In genomic region chr6:129102858-129103555, GRCm38 (mm10) we compare ENCODE assay signal across 21 mouse cellular contexts. TPM values are rescaled to one million over a fixed set of nuclear protein-coding genes. Genes with fewer than 3 reads are reported as not detected.
DNase-seq lines count a peak whose midpoint lies in the region; ATAC-seq and TF ChIP-seq lines count a peak whose summit lies in the region.
"Had no signal": no experiment of that assay in that cellular context is flagged by ENCODE, and none has a peak within 500 bp of the region (broad histone marks: within the 10 kb centered on the region; RNA-seq: fewer than 3 reads in every experiment).

No protein-coding gene starts in this region.

- H3K36me3 ChIP-seq in kidney, embryonic 16.5 days (ENCODE audit: insufficient read depth, low read length) = no peaks in the 10 kb centered on the region
- H3K36me3 ChIP-seq in limb, embryonic 10.5 days = no peaks in the 10 kb centered on the region
- H3K36me3 ChIP-seq: liver, embryonic 15.5 days; midbrain, embryonic 12.5 days had no signal

- ATAC-seq in kidney, embryonic 16.5 days (ENCODE audit: low FRiP score, low TSS enrichment) = no peak
- peak; percentile 91 for ATAC-seq in granulocyte monocyte progenitor cell, adult 5-6 weeks (replicated peaks; ENCODE audit: poor library complexity, severe bottlenecking)
- ATAC-seq in megakaryocyte, adult 5-6 weeks (ENCODE audit: poor library complexity, severe bottlenecking) = peak; percentile 94
- no peak for ATAC-seq in activated CD4-positive, CD25-positive, alpha-beta regulatory T cell, adult 4 months
- ATAC-seq: forebrain, embryonic 16.5 days; inflammation-experienced regulatory T-cells, adult 6 months; Patski had no signal

- no peak overlapping the region for H3K4me2 ChIP-seq in kidney, embryonic 16.5 days (replicated peaks; ENCODE audit: low read depth, low read length)
- H3K4me2 ChIP-seq: liver, embryonic 15.5 days; midbrain, embryonic 12.5 days had no signal

- DNase-seq in gastrocnemius, adult 2 months = no peak
- no peak for DNase-seq in gastrocnemius, adult 8-10 months (ENCODE audit: low spot score in 2 of 2)
- no peak for DNase-seq in kidney, adult 8-10 months
- no peak for DNase-seq in limb, embryonic 10.5 days (ENCODE audit: low spot score)
- DNase-seq: cerebellum, adult 8-10 months; gastrocnemius, postnatal 14 days; heart, postnatal 14 days; layer of hippocampus, adult 9-11 months; thymus, postnatal 36 days had no signal

- no peaks in the 10 kb centered on the region for H3K9me3 ChIP-seq in kidney, embryonic 16.5 days (ENCODE audit: low read length)
- H3K9me3 ChIP-seq in limb, embryonic 10.5 days (replicated peaks) = no peaks in the 10 kb centered on the region
- H3K9me3 ChIP-seq: liver, embryonic 15.5 days; midbrain, embryonic 12.5 days had no signal

- no peak for TF ChIP-seq CTCF in gastrocnemius, adult 2 months (IDR thresholded peaks at IDR 0.05)

- no peak overlapping the region for H3K4me3 ChIP-seq in gastrocnemius, adult 2 months
- H3K4me3 ChIP-seq in kidney, embryonic 16.5 days (ENCODE audit: low read length) = no peak overlapping the region
- no peak overlapping the region for H3K4me3 ChIP-seq in limb, embryonic 10.5 days
- H3K4me3 ChIP-seq: liver, embryonic 15.5 days; midbrain, embryonic 12.5 days had no signal

- H3K27me3 ChIP-seq in kidney, embryonic 16.5 days (ENCODE audit: insufficient read depth, low read length) = no peaks in the 10 kb centered on the region
- H3K27me3 ChIP-seq in limb, embryonic 10.5 days (ENCODE audit: low read depth, poor library complexity, severe bottlenecking) = no peaks in the 10 kb centered on the region
- H3K27me3 ChIP-seq: liver, embryonic 15.5 days; midbrain, embryonic 12.5 days had no signal

- no peak overlapping the region for H3K9ac ChIP-seq in kidney, embryonic 16.5 days (replicated peaks; ENCODE audit: low read length)
- H3K9ac ChIP-seq: liver, embryonic 15.5 days; midbrain, embryonic 12.5 days had no signal

- no peaks in the 10 kb centered on the region for H3K4me1 ChIP-seq in kidney, embryonic 16.5 days (ENCODE audit: insufficient read depth, low read length)
- no peaks in the 10 kb centered on the region for H3K4me1 ChIP-seq in limb, embryonic 10.5 days
- H3K4me1 ChIP-seq: midbrain, embryonic 12.5 days had no signal

- H3K27ac ChIP-seq in gastrocnemius, adult 2 months = peak overlapping the region; percentile 72
- peak overlapping the region; percentile 73 for H3K27ac ChIP-seq in kidney, embryonic 16.5 days (ENCODE audit: low read length)
- no peak overlapping the region for H3K27ac ChIP-seq in limb, embryonic 10.5 days
- H3K27ac ChIP-seq: liver, embryonic 15.5 days; midbrain, embryonic 12.5 days had no signal

- 85% methylated on average over 4 of the region's 4 CpGs for WGBS in kidney, embryonic 16.5 days
- WGBS in limb, embryonic 10.5 days = 89% methylated on average over 4 of the region's 4 CpGs

- intact Hi-C loops in gastrocnemius, adult 2 months (cut with DNase I) = no loop called here

RNA-seq across cellular contexts. Expression of gene Clec2e, which starts 2.3 kb away (rescaled TPM):
- under 1 TPM; 0.11 to 0.23 TPM for total RNA-seq in gastrocnemius, adult 2 months (2021)
- under 1 TPM; 0.29 to 0.75 (median 0.37) TPM for total RNA-seq in gastrocnemius, adult 8-10 months (2022)
- polyA plus RNA-seq in kidney, embryonic 16.5 days (2015; fragmentation: Nextera tagmentation; extraction: Ambion mirVana) = not detected in 2 replicates
- total RNA-seq in granulocyte monocyte progenitor cell, adult 5-6 weeks (2014; fragmentation: Nextera tagmentation) = not detected in 2 replicates
- total RNA-seq in granulocyte monocyte progenitor cell, adult 5-6 weeks (2017) = not detected in 2 replicates
- not detected in 2 replicates for total RNA-seq in megakaryocyte, adult 5-6 weeks (2015)
- 0.29 TPM in 1 of 2 replicates, not detected in the other for total RNA-seq in megakaryocyte, adult 5-6 weeks (2017)
- polyA plus RNA-seq in limb, embryonic 10.5 days (2016; fragmentation: Nextera tagmentation; extraction: Ambion mirVana) = not detected in 2 replicates
- polyA plus RNA-seq in activated CD4-positive, CD25-positive, alpha-beta regulatory T cell, adult 4 months (2017; shearing (Covaris generic)) = not detected
- total RNA-seq: adrenal gland, adult 18-20 months; left cerebral cortex, postnatal 36 days had no signal
- polyA plus RNA-seq: brain, embryonic 14.5 days; forebrain, embryonic 16.5 days; inflammation-experienced regulatory T-cells, adult 6 months; liver, embryonic 15.5 days; midbrain, embryonic 12.5 days; Patski had no signal

RNA-seq across cellular contexts. Expression of gene Klrb1f, which starts 57.3 kb away (rescaled TPM):
- total RNA-seq in gastrocnemius, adult 2 months (2021) = not detected
- total RNA-seq in gastrocnemius, adult 8-10 months (2022) = not detected
- polyA plus RNA-seq in kidney, embryonic 16.5 days (2015; fragmentation: Nextera tagmentation; extraction: Ambion mirVana) = 0.18 and 0.21 TPM in 2 replicates
- total RNA-seq in granulocyte monocyte progenitor cell, adult 5-6 weeks (2014; fragmentation: Nextera tagmentation) = 35.0 and 39.6 TPM in 2 replicates
- 27.7 and 43.2 TPM in 2 replicates for total RNA-seq in granulocyte monocyte progenitor cell, adult 5-6 weeks (2017)
- total RNA-seq in megakaryocyte, adult 5-6 weeks (2015) = 104 and 108 TPM in 2 replicates
- 132 and 137 TPM in 2 replicates for total RNA-seq in megakaryocyte, adult 5-6 weeks (2017)
- 0.35 TPM in 1 of 2 replicates, not detected in the other for polyA plus RNA-seq in limb, embryonic 10.5 days (2016; fragmentation: Nextera tagmentation; extraction: Ambion mirVana)
- 1 to 10 TPM; 4.8 to 5.5 TPM for polyA plus RNA-seq in activated CD4-positive, CD25-positive, alpha-beta regulatory T cell, adult 4 months (2017; shearing (Covaris generic))
- total RNA-seq: gastrocnemius, postnatal 14 days; left cerebral cortex, postnatal 36 days had no signal
- polyA plus RNA-seq: midbrain, embryonic 12.5 days; Patski had no signal

Comparison
In these comparisons a context has a peak if more than half of its experiments do, and no peak if none do; other contexts are left out.
1. ATAC-seq: peak in granulocyte monocyte progenitor cell, adult 5-6 weeks (single experiment) and megakaryocyte, adult 5-6 weeks (single experiment); none in kidney, embryonic 16.5 days (single experiment) and activated CD4-positive, CD25-positive, alpha-beta regulatory T cell, adult 4 months (single experiment).
2. RNA of gene Klrb1f, which starts 57.3 kb away (total RNA-seq): 104 to 137 TPM in megakaryocyte, adult 5-6 weeks and 27.7 to 43.2 TPM in granulocyte monocyte progenitor cell, adult 5-6 weeks; not detected in gastrocnemius, adult 2 months and not detected in gastrocnemius, adult 8-10 months; every median in the first group is over 10 times any median in the second.